Mouse (Mus musculus) ES-E14 (cell line): Measurements from ENCODE around the gene Zbtb8os.

Experiments
- CHD2 ChIP-seq: IDR thresholded peaks from 2 replicates; pipeline ENCODE4 v1.6.1; 2014; ENCODE audit warnings: mild to moderate bottlenecking, low read depth, low read length, inconsistent platforms
- HCFC1 ChIP-seq: IDR thresholded peaks from 2 replicates; pipeline ENCODE4 v1.6.1; 2012; ENCODE audit warnings: low read length, inconsistent platforms, borderline replicate concordance; ENCODE audit not compliant: insufficient read depth
- MAFK ChIP-seq: IDR thresholded peaks from 2 replicates; pipeline ENCODE4 v1.6.1; 2014; ENCODE audit warnings: mild to moderate bottlenecking, low read depth, low read length, inconsistent platforms; ENCODE audit not compliant: insufficient read depth
- ZC3H11A ChIP-seq: IDR thresholded peaks from 2 replicates; pipeline ENCODE4 v1.6.1; 2012; ENCODE audit warnings: low read depth, mild to moderate bottlenecking, inconsistent platforms, low read length, borderline replicate concordance
- ZNF384 ChIP-seq: IDR thresholded peaks from 2 replicates; pipeline ENCODE4 v1.6.1; 2012; ENCODE audit warnings: low read depth, low read length, inconsistent platforms

DNA sequence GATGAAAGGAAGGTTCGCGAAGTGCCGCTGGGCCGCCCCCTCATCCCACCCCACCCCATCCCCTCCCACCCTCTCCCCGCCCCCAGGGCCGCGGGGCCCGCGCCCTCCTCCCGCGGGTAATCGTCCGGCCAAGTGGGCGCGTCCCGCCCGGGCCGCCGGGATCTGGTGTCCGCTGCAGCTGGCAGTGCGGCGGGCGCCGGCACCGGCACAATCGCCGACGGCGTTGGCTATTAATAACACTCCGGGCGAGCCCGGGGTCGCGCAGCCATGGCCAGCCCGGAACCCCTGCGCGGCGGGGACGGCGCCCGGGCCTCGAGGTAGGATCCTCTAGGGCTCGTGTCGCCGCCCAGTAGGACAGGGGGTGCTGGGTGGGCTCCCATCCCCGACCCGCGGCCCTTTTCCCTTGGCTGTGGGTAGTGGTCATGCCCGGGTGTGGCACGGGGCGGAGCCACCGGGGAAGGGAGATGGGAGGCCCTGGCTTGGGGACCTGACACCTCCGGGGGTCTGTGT is 48.0 kb upstream of the Zbtb8os start, which contains the start of gene Sync:
- no peak for TF ChIP-seq ZC3H11A
- TF ChIP-seq MAFK: no peak
- no peak for TF ChIP-seq HCFC1
- TF ChIP-seq ZNF384: no peak
- TF ChIP-seq CHD2: no peak
